Mouse (Mus musculus) ES-E14 (cell line): ENCODE results near the gene Amigo1. TPM values are rescaled to one million over a fixed set of nuclear protein-coding genes. Genes with fewer than 3 reads are reported as not detected.

ENCODE experiments used
- DNase-seq: peaks from one replicate; pipeline ENCODE4 v3.0.0-alpha.2; 2013; ENCODE audit warnings: low read depth, low spot score
- H3K27ac ChIP-seq: 2 replicates; pipeline ENCODE4 v1.5.1; 2012; ENCODE audit warnings: low read depth, mild to moderate bottlenecking, low read length, moderate library complexity, mixed read lengths; ENCODE audit not compliant: poor library complexity, insufficient read depth, severe bottlenecking
- H3K36me3 ChIP-seq: 2 replicates; pipeline ENCODE4 v1.6.1; 2012; ENCODE audit warnings: mild to moderate bottlenecking, low read length, moderate library complexity, mixed read lengths; ENCODE audit not compliant: control insufficient read depth, poor library complexity, insufficient read depth, severe bottlenecking
- H3K4me1 ChIP-seq, 2 experiments: fragments of 150-350 bp in 1 of 2; sonication (generic) in 1 of 2; 2 replicates each; pipeline ENCODE4 v1.6.1; 2012; ENCODE audit warnings: low read length in 2 of 2, mild to moderate bottlenecking in 1 of 2, mixed read lengths in 1 of 2; ENCODE audit not compliant: control insufficient read depth in 2 of 2, insufficient read depth in 2 of 2, poor library complexity in 1 of 2
- H3K4me3 ChIP-seq, 2 experiments: fragments of 150-350 bp in 1 of 2; sonication (generic) in 1 of 2; 2 replicates each; pipeline ENCODE4 v1.5.1; 2012; ENCODE audit warnings: low read length in 2 of 2, low read depth in 1 of 2, mild to moderate bottlenecking in 1 of 2, mixed read lengths in 1 of 2; ENCODE audit not compliant: insufficient read depth in 1 of 2, poor library complexity in 1 of 2, severe bottlenecking in 1 of 2
- H3K9ac ChIP-seq: 2 replicates; pipeline ENCODE4 v1.6.1; 2012; ENCODE audit warnings: low read depth, mild to moderate bottlenecking, low read length, mixed read lengths; ENCODE audit not compliant: poor library complexity, insufficient read depth, severe bottlenecking
- H3K9me3 ChIP-seq: fragments of 150-350 bp; sonication (generic); 2 replicates; pipeline ENCODE4 v1.6.1; 2012; ENCODE audit warnings: low read depth, mild to moderate bottlenecking, low read length; ENCODE audit not compliant: control insufficient read depth, insufficient read depth
- CHD2 ChIP-seq: IDR thresholded peaks from 2 replicates; pipeline ENCODE4 v1.6.1; 2014; ENCODE audit warnings: mild to moderate bottlenecking, low read depth, low read length, inconsistent platforms
- HCFC1 ChIP-seq: IDR thresholded peaks from 2 replicates; pipeline ENCODE4 v1.6.1; 2012; ENCODE audit warnings: low read length, inconsistent platforms, borderline replicate concordance; ENCODE audit not compliant: insufficient read depth
- MAFK ChIP-seq: IDR thresholded peaks from 2 replicates; pipeline ENCODE4 v1.6.1; 2014; ENCODE audit warnings: mild to moderate bottlenecking, low read depth, low read length, inconsistent platforms; ENCODE audit not compliant: insufficient read depth
- ZC3H11A ChIP-seq: IDR thresholded peaks from 2 replicates; pipeline ENCODE4 v1.6.1; 2012; ENCODE audit warnings: low read depth, mild to moderate bottlenecking, inconsistent platforms, low read length, borderline replicate concordance
- ZNF384 ChIP-seq: IDR thresholded peaks from 2 replicates; pipeline ENCODE4 v1.6.1; 2012; ENCODE audit warnings: low read depth, low read length, inconsistent platforms
- in situ Hi-C, 2 experiments: fragments of 600-800 bp; cut with MboI; formaldehyde crosslinking; loops; one replicate each; pipeline ENCODE4 v1.15.1; 2025; ENCODE audit warnings: low sequenced_read_pairs in 2 of 2, inconsistent platforms in 1 of 2; ENCODE audit not compliant: unreplicated experiment in 2 of 2
- total RNA-seq: library from RNA; depleted of rRNA; stranded (reverse); fragments of 300-350 nt; gene quantifications from 2 replicates; pipeline ENCODE4 v1.2.3, GENCODE M21; 2012

The Amigo1 gene
- total RNA-seq, 1 experiment = 2.1 TPM

- H3K4me3 ChIP-seq = peak overlapping the region; percentile 78 to 86
- TF ChIP-seq ZC3H11A = no peak
- TF ChIP-seq MAFK = no peak
- no peak for TF ChIP-seq ZNF384
- TF ChIP-seq CHD2 = no peak
- no peak for TF ChIP-seq HCFC1
- peaks cover 19% of the 10 kb centered on the region; the same call in 1 of the 2 replicates for H3K36me3 ChIP-seq
- in situ Hi-C loops = no loop called here
- H3K27ac ChIP-seq = no peak overlapping the region
- peaks cover 0 to 26% of the 10 kb centered on the region in 2 experiments; a peak in 2 of 4 replicates for H3K4me1 ChIP-seq
- H3K9ac ChIP-seq = peak overlapping the region; percentile 77
- no peak for DNase-seq
- H3K9me3 ChIP-seq = no peaks in the 10 kb centered on the region
Measured at GRCm38 (mm10) chr3:108209536-108209935, 23.4 kb downstream of the Amigo1 start.

- Histone ChIP-seq H3K9ac (peak overlapping the region; percentile 92), H3K36me3 (peaks cover 18% of the 10 kb centered on the region; the same call in 1 of the 2 replicates), H3K9me3 (no peaks in the 10 kb centered on the region), H3K4me1 (peaks cover 0 to 22% of the 10 kb centered on the region in 2 experiments; a peak in 2 of 4 replicates), H3K4me3 (peak overlapping the region; percentile 78 to 86), H3K27ac (peak overlapping the region; percentile 67)
- TF ChIP-seq ZC3H11A (no peak), CHD2 (no peak), HCFC1 (peak; percentile 91), MAFK (no peak)
- in situ Hi-C loops = no loop called here
- peak; percentile 95 for DNase-seq
Measured at GRCm38 (mm10) chr3:108209946-108210770, 24.0 kb downstream of the Amigo1 start.

GRCm38 (mm10) chr3:108210771-108211139, 24.6 kb downstream of the Amigo1 start, which contains the start of gene Atxn7l2:
Atxn7l2 (minus strand) TSS chr3:108210934.
- no peak for DNase-seq

GRCm38 (mm10) chr3:108211845-108212244, 25.7 kb downstream of the Amigo1 start:
- no peak overlapping the region for H3K27ac ChIP-seq
- H3K9ac ChIP-seq = no peak overlapping the region
- no peak for DNase-seq
- peaks cover 0 to 11% of the 10 kb centered on the region in 2 experiments; a peak in 1 of 4 replicates for H3K4me1 ChIP-seq
- no peaks in the 10 kb centered on the region for H3K9me3 ChIP-seq
- H3K4me3 ChIP-seq = no peak overlapping the region
- peaks cover 6% of the 10 kb centered on the region; the same call in 1 of the 2 replicates for H3K36me3 ChIP-seq
- in situ Hi-C loops = no loop called here
- no peak for TF ChIP-seq CHD2
- TF ChIP-seq MAFK = no peak
- no peak for TF ChIP-seq ZNF384
- TF ChIP-seq ZC3H11A = no peak
- no peak for TF ChIP-seq HCFC1

More at GRCm38 (mm10) chr3:108210771-108211139, 24.6 kb downstream of the Amigo1 start, which contains the start of gene Atxn7l2:
- Histone ChIP-seq H3K9me3 (no peaks in the 10 kb centered on the region), H3K4me1 (peaks cover 0 to 16% of the 10 kb centered on the region in 2 experiments; a peak in 2 of 4 replicates), H3K4me3 (peak within 1 kb of the TSS; percentile 78 to 86), H3K9ac (peak within 1 kb of the TSS; percentile 92), H3K27ac (peak within 1 kb of the TSS; percentile 67), H3K36me3 (peaks cover 14% of the 10 kb centered on the region; the same call in 1 of the 2 replicates)
- in situ Hi-C loops = no loop called here
- TF ChIP-seq CHD2 = no peak
